Mouse (Mus musculus) thymus, adult 2 months (tissue): ENCODE results near the gene Pacrg.

Source experiments
- CTCF ChIP-seq: fragments of 200-500 bp; IDR thresholded peaks from 2 replicates; pipeline ENCODE4 v1.5.1; 2012; ENCODE audit warnings: mild to moderate bottlenecking, control low read depth, low read length, moderate library complexity, borderline replicate concordance; ENCODE audit not compliant: control insufficient read depth, poor library complexity, insufficient read depth; ENCODE audit errors: extremely low read depth
- POLR2A ChIP-seq: fragments of 200-500 bp; IDR thresholded peaks from 2 replicates; pipeline ENCODE4 v1.6.1; 2012; ENCODE audit warnings: mild to moderate bottlenecking, low read length, control low read depth, moderate library complexity; ENCODE audit not compliant: control insufficient read depth, poor library complexity, insufficient read depth; ENCODE audit errors: extremely low read depth

GRCm38 (mm10) chr17:10702781-10703180 is 137.3 kb downstream of the Pacrg start:
- TF ChIP-seq CTCF (no peak), POLR2A (no peak)
